Mouse (Mus musculus) ES-E14 (cell line): ENCODE results near the gene Nup210.

Experiments used
- CHD2 ChIP-seq: IDR thresholded peaks from 2 replicates; pipeline ENCODE4 v1.6.1; 2014; ENCODE audit warnings: mild to moderate bottlenecking, low read depth, low read length, inconsistent platforms
- HCFC1 ChIP-seq: IDR thresholded peaks from 2 replicates; pipeline ENCODE4 v1.6.1; 2012; ENCODE audit warnings: low read length, inconsistent platforms, borderline replicate concordance; ENCODE audit not compliant: insufficient read depth
- ZC3H11A ChIP-seq: IDR thresholded peaks from 2 replicates; pipeline ENCODE4 v1.6.1; 2012; ENCODE audit warnings: low read depth, mild to moderate bottlenecking, inconsistent platforms, low read length, borderline replicate concordance

DNA sequence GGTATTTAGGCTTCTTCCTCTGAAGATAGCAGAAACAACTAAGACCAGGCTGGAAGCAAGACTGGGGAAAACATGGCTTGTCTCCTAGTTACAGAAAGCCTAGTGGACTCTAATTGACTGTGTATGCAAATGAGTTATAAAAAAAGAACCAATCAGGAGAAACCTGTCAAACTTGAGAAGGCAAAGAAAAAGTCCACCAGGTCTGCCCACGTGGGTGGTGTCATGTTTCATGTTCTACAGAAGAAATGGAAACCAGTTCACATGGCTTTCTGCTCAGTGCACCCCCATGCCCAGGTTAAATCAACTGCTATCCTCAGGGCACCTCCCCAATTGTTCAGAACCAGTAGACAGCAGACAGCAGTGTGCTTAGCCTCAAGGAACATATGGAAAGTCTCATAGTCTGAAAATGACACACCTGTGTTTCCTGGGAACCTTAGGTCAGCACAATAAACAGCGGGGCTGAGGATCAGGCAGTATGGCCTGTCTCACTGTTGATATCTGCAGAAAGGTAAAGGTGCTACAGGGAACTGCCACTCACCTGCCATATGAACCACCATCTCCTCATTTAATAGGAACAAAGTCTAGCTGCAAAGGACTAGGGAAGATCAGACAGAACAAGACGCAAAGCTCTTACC lies 11.7 kb downstream of the Nup210 start:
- TF ChIP-seq ZC3H11A (no peak), CHD2 (no peak), HCFC1 (no peak)
